Mouse (Mus musculus) embryonic stem cell, embryonic (primary cell): Measurements from ENCODE around the gene Hap1.

ENCODE experiments used
- CTCF ChIA-PET, 4 experiments: fragments of 300-600 bp in 2 of 4; fragments of 350-600 bp in 2 of 4; sonication (Branson Sonifier 250); formaldehyde crosslinking; loops; one replicate each; lab custom pipeline; 2022; ENCODE audit warnings: inconsistent platforms in 2 of 4; lab: Charles Lee
- POLR2A ChIA-PET, 4 experiments: fragments of 300-600 bp in 2 of 4; fragments of 350-600 bp in 2 of 4; sonication (Branson Sonifier 250); formaldehyde crosslinking; loops; one replicate each; lab custom pipeline; 2022; ENCODE audit warnings: antibody characterized with exemption in 4 of 4, inconsistent platforms in 1 of 4; lab: Charles Lee

Hap1 gene

GRCm38 (mm10) chr11:100395200-100395599, 39.3 kb upstream of the Hap1 start:
- ChIA-PET POLR2A (interaction anchor here (0.5 to 19.0 kb wide), 63 partner anchors 9 to 575 kb away, joined by 3 to 626 read pairs (median 5); partner anchors contain the start of genes Eif1 (in 3 of the 4), Acly (in 2 of the 4), Fkbp10 (in 2 of the 4) and Hap1 (in 2 of the 4)), CTCF (interaction anchor here in 3 of 4 experiments (0.6 to 4.3 kb wide), 19 partner anchors 9 to 1653 kb away, joined by 3 to 24 read pairs (median 4); partner anchors contain the start of genes Dnajc7 (in 1 of the 3), Klhl11 (in 1 of the 3) and P3h4 (in 1 of the 3))

DNA sequence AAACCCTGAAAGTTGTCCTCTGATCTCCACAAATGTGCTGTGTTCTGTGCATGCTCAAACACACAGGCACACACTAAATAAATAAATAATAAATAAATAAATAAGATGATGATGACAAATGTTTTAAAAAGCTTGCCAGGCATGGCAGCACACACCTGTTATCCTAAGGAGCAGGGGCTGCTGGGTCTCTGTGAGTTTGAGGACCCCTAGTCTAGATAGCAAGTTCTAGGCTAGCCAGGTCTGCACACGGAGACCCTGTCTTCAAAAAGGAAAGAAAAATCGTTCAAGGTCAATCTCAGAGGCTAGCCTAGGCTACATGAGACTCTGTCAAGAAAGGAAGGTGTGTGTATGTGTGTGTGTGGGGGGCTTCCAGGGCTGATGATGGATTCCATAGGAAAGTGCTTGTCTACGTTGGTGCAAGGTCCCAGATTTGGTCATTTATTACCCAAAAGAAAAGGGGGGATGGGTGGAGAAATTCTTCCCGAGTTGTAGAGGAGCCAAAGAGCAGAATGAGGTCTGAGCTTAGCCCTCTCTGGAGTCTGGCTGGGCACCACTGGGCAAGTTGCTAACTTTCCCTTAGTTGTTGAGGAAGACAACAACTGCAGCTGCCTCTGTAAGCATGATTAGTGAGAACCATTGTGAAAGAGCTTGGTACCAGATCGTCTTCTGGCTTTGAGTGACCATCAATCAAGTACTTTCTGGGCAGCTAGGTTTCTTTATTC, 38.6 kb upstream of the Hap1 start:
- CTCF ChIA-PET: interaction anchor here in 2 of 4 experiments (0.6 to 4.3 kb wide), 20 partner anchors 8 to 317 kb away, joined by 3 to 24 read pairs (median 3); partner anchors contain the start of genes Dnajc7 (in 1 of the 2), Klhl11 (in 1 of the 2) and P3h4 (in 1 of the 2)
- POLR2A ChIA-PET: interaction anchor here (0.5 to 19.0 kb wide), 51 partner anchors 8 to 545 kb away, joined by 3 to 626 read pairs (median 6); partner anchors contain the start of genes Eif1 (in 3 of the 4), Acly (in 2 of the 4), Fkbp10 (in 2 of the 4) and Hap1 (in 2 of the 4)

DNA sequence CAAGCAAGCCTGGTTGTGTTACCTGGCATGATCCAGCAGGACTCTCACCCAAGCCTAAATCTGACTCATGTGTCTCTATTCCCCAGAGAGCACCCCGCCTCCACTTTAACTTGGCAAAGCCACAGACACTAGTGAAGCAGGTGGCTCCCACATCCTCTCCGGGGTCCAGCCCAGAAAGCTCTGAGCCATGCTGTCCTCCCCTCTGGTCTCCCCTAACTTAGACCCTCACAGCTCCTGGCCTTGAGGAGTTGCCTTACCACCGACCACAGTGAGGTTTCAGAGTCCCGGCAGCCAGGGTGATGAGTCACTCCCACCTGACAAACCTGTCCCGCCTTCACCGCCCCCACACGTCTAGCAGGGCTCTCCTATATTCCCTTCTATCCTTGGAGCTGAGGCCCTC, 37.8 kb upstream of the Hap1 start:
- ChIA-PET CTCF (interaction anchor here in 2 of 4 experiments (0.8 to 4.3 kb wide), 5 partner anchors 9 to 67 kb away, joined by 3 to 18 read pairs (median 3); no protein-coding TSS in a partner anchor), POLR2A (interaction anchor here (1.1 to 19.0 kb wide), 17 partner anchors 9 to 546 kb away, joined by 3 to 626 read pairs (median 51); partner anchors contain the start of genes Eif1 (in 2 of the 4), Fkbp10 (in 2 of the 4), P3h4 (in 2 of the 4) and Hap1 (in 1 of the 4))

DNA sequence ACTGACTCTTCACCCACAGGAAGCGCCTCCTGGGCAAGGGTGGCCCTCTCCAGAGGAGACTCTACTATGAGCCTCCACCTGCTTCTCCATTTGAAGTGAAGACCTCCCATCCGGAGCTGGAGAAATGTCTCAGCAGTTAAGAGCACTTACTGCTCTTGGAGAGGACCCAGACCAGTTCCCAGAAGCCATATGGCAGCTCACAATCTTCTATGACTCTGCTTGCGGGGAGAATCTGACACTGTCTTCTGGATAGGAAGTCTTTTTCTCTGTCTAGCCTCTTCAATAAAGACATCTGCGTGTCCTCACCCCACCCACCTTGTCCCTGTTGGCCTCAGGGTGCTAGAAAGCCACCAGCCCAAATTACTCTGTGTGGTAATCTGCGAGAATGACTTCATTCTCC, 37.0 kb upstream of the Hap1 start:
- POLR2A ChIA-PET: interaction anchor here (0.9 to 19.0 kb wide), 17 partner anchors 8 to 546 kb away, joined by 3 to 626 read pairs (median 6); partner anchors contain the start of genes Eif1 (in 2 of the 4), Acly (in 1 of the 4), Fkbp10 (in 1 of the 4) and Hap1 (in 1 of the 4)

GRCm38 (mm10) chr11:100391884-100392345, 36.0 kb upstream of the Hap1 start:
- CTCF ChIA-PET: interaction anchor here in 3 of 4 experiments (0.6 to 4.3 kb wide), 10 partner anchors 9 to 1414 kb away, joined by 3 to 18 read pairs (median 4); partner anchors contain the start of genes P3h4 (in 2 of the 3) and Krt19 (in 1 of the 3)
- POLR2A ChIA-PET: interaction anchor here (0.6 to 19.0 kb wide), 28 partner anchors 7 to 548 kb away, joined by 3 to 626 read pairs (median 6); partner anchors contain the start of genes Acly (in 2 of the 4), Eif1 (in 2 of the 4), Fkbp10 (in 2 of the 4) and Hap1 (in 2 of the 4)

More for the DNA sequence above, 37.0 kb upstream of the Hap1 start:
- CTCF ChIA-PET: interaction anchor here in 2 of 4 experiments (0.8 to 4.3 kb wide), 4 partner anchors 10 to 15 kb away, joined by 3 to 18 read pairs (median 3); no protein-coding TSS in a partner anchor

GRCm38 (mm10) chr11:100391081-100391883, 35.4 kb upstream of the Hap1 start:
- POLR2A ChIA-PET: interaction anchor here (0.6 to 19.0 kb wide), 31 partner anchors 7 to 548 kb away, joined by 3 to 626 read pairs (median 5); partner anchors contain the start of genes Acly (in 2 of the 4), Eif1 (in 2 of the 4), Fkbp10 (in 2 of the 4) and Hap1 (in 2 of the 4)
- CTCF ChIA-PET: interaction anchor here (0.6 to 4.3 kb wide), 18 partner anchors 8 to 1415 kb away, joined by 3 to 18 read pairs (median 4); partner anchors contain the start of genes P3h4 (in 2 of the 4) and Krt19 (in 1 of the 4)

DNA sequence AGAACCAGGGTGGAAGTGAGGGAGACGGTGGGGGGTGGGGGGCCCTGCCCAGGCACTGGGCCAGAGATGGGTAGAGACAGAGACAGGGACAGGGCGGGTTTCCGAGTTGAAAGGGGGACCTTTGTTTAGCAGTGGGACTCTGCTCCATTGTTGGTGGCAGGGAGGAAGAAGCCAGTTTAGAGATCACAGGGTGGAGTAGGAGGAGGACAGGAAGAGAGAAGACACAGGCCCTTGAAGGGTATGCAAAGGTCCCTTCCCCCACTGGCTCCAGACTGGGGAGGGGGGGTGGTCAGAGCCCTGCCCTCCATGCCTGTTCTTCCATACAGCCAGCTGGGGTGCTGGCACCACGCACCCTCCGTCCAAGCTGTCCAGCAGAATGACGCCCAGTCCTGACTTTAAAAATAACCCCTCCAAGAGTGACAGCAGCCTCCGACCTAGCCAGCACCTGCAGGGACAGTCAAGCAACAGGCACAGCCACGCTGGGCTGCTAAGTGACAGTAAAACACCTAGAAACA, 34.1 kb upstream of the Hap1 start:
- ChIA-PET CTCF (interaction anchor here in 3 of 4 experiments (0.7 to 1.3 kb wide), 5 partner anchors 16 to 31 kb away, joined by 3 to 6 read pairs (median 4); no protein-coding TSS in a partner anchor), POLR2A (interaction anchor here in 3 of 4 experiments (0.6 to 20.1 kb wide), 20 partner anchors 1 to 138 kb away, joined by 3 to 626 read pairs (median 8); partner anchors contain the start of genes Eif1 (in 2 of the 3), Acly (in 1 of the 3), Hap1 (in 1 of the 3) and Jup (in 1 of the 3))

DNA sequence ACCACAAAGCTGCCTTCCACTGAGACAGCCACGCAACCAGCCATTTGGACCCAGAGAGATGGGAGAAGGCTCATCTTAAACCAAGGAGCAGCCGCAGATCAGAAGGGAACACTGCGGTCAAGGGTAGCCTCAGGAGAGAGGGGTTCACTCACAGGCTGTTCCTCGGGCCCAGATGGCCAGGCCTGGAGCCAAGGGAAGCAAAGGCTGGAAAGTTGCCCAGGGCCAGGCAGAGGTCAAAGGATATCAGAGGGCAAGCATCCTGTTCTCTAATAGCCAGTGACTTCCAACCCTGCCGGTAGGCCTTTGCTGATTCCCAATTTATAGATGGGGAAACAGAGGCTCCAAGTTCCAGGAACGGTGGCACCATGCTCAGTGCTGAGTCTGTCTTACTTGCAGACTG, 32.7 kb upstream of the Hap1 start:
- ChIA-PET POLR2A (interaction anchor here in 3 of 4 experiments (0.5 to 20.1 kb wide), 32 partner anchors 3 to 1305 kb away, joined by 3 to 626 read pairs (median 5); partner anchors contain the start of genes Eif1 (in 3 of the 3), Jup (in 3 of the 3), Acly (in 1 of the 3) and Dnajc7 (in 1 of the 3)), CTCF (interaction anchor here (0.6 to 1.6 kb wide), 9 partner anchors 9 to 488 kb away, joined by 3 to 8 read pairs (median 4); partner anchors contain the start of genes Jup (in 2 of the 4) and Eif1 (in 1 of the 4))

DNA sequence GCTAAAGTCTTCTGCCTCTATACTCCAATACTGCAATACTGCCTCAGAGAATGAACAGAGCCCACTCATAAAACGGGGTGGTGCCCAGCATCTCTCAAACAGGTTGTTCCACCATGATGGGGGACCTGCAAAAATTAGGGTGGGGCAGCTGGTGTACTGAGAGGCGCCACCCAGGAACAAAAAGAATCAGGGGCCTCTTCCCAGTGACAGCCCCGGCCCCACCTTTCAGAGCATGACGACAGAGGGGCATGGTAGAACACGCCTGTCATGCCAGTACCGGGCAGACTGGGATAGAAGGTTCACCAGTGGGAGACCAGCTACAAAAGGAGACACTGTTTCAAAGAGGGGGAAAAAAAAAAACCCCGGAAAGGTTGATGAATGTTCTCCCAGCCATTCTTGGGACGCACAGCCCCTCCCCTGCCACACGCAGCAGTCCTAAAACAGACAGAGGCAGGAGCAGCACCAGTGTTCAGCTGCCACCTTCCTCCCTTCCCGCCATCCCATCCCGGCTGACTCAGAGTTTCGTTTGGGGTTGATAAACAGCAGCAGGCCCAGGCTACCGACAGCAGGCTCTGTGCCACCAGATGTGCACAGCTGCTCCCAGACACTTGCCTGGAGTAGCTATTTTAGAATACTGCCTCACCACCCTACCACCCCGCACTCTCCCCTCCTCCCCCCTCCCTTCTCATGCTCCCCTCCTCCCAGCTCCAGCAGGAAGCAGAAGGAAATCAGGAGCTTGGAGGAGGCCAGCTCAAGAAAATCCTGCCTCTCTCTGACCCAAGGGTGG, 31.9 kb upstream of the Hap1 start:
- ChIA-PET POLR2A (interaction anchor here (0.5 to 20.1 kb wide), 41 partner anchors 3 to 1306 kb away, joined by 3 to 626 read pairs (median 5); partner anchors contain the start of genes Eif1 (in 3 of the 4), Jup (in 3 of the 4), Acly (in 2 of the 4) and Dnajc7 (in 1 of the 4)), CTCF (interaction anchor here (0.6 to 1.6 kb wide), 10 partner anchors 9 to 489 kb away, joined by 3 to 14 read pairs (median 4); partner anchors contain the start of genes Jup (in 2 of the 4) and Eif1 (in 1 of the 4))

DNA sequence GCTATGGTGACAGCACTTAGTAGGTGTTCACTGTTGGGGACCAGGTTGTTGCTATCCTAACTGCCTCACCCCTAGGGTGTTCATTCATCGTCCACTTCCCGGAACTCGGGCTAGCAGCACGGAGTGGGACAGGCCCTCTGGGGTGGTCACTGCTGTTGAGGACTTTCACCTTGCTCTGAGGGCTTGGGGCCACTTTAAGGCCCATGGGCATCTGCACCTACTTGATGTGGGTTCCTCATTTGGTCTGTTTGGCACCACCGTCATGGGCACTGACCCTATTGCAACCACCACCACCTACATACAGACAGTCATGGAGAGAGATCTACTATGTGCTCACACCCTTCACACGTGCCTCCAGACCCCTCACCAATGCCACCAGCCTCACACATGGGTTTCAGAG, 31.2 kb upstream of the Hap1 start:
- ChIA-PET POLR2A (interaction anchor here (0.5 to 20.1 kb wide), 49 partner anchors 4 to 552 kb away, joined by 3 to 626 read pairs (median 5); partner anchors contain the start of genes Eif1 (in 4 of the 4), Jup (in 4 of the 4), Acly (in 3 of the 4) and P3h4 (in 2 of the 4)), CTCF (interaction anchor here (0.9 to 2.5 kb wide), 10 partner anchors 8 to 28 kb away, joined by 3 to 14 read pairs (median 4); partner anchors contain the start of genes Jup (in 2 of the 4), Fkbp10 (in 1 of the 4) and P3h4 (in 1 of the 4))

GRCm38 (mm10) chr11:100386586-100386985, 30.7 kb upstream of the Hap1 start:
- POLR2A ChIA-PET: interaction anchor here (0.5 to 20.1 kb wide), 46 partner anchors 5 to 553 kb away, joined by 3 to 626 read pairs (median 5); partner anchors contain the start of genes Eif1 (in 4 of the 4), Jup (in 4 of the 4), Acly (in 3 of the 4) and P3h4 (in 2 of the 4)
- CTCF ChIA-PET: interaction anchor here (0.6 to 2.5 kb wide), 10 partner anchors 9 to 75 kb away, joined by 3 to 14 read pairs (median 4); partner anchors contain the start of genes Fkbp10 (in 1 of the 4), Jup (in 1 of the 4) and P3h4 (in 1 of the 4)

GRCm38 (mm10) chr11:100385016-100385415, 29.1 kb upstream of the Hap1 start:
- ChIA-PET CTCF (interaction anchor here in 3 of 4 experiments (0.9 to 3.5 kb wide), 7 partner anchors 9 to 23 kb away, joined by 3 to 21 read pairs (median 5); partner anchors contain the start of gene Jup (in 2 of the 3)), POLR2A (interaction anchor here (1.0 to 20.1 kb wide), 17 partner anchors 5 to 142 kb away, joined by 3 to 626 read pairs (median 15); partner anchors contain the start of genes Eif1 (in 3 of the 4), Jup (in 3 of the 4), Klhl10 (in 1 of the 4) and Nt5c3b (in 1 of the 4))

DNA sequence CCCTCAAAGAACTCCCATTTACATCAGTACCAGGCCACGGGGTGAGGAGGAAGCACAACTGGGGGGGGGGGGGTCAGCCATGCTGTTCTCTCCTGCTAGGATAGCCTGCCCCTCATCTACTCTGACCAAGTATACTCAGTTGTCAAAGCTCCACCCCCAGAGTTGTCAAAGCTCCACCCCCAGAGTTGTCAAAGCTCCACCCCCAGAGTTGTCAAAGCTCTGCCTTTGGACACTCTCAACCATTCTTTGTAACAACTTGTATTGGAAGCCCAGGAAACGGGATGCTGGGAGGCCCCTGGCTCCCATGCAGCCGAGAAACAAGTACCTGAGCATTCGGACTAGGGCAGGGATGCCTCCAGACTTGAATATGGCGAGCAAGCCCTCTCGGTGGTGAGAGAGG, 26.8 kb upstream of the Hap1 start:
- POLR2A ChIA-PET: interaction anchor here (0.5 to 20.1 kb wide), 38 partner anchors 8 to 674 kb away, joined by 3 to 626 read pairs (median 4); partner anchors contain the start of genes Eif1 (in 4 of the 4), Jup (in 3 of the 4), Klhl11 (in 2 of the 4) and P3h4 (in 1 of the 4)
- CTCF ChIA-PET: interaction anchor here (0.6 to 3.5 kb wide), 15 partner anchors 9 to 104 kb away, joined by 3 to 21 read pairs (median 5); partner anchors contain the start of genes Jup (in 2 of the 4) and Klhl11 (in 1 of the 4)

DNA sequence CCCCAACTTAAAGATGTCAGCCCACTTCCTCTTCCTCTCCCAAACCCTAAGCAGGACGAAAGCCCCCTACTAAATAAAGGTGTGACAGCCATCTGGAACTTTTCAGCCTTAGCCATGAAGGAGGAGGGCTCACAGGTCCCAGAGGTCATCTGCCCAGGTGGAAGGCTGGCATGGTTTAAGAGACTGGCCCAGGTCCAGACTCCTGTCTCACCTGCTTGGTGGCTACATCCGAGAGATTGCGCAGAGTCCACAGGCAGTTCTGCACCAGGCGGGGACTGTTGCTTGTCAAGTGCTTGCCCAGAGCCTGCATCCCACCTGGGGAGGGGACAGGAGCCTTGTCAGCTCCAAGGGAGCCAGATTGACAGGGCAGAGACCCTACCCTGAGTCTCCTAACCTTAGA, 23.4 kb upstream of the Hap1 start:
- POLR2A ChIA-PET: interaction anchor here in 3 of 4 experiments (0.8 to 20.1 kb wide), 7 partner anchors 10 to 59 kb away, joined by 3 to 626 read pairs (median 94); partner anchors contain the start of genes Jup (in 3 of the 3) and Eif1 (in 2 of the 3)
- CTCF ChIA-PET: interaction anchor here in 1 of 4 experiments (0.6 kb wide), 1 partner anchor 63 kb away, joined by 6 read pairs; the partner anchor contains the start of genes Klhl10 and Nt5c3b
